Mouse (Mus musculus) kidney, postnatal 0 days (tissue): ENCODE measurements at regions not wholly inside any gene's neighbourhood (a gene's known extent, or its start where the extent isn't known, plus 50 kb on each side); places are given as distances from the start of the nearest gene placed in this dataset.
A peak's percentile ranks its signal among the peaks of the same experiment; 100 is the strongest.

Source experiments
- ATAC-seq: fragments of 200-750 bp; cut with Nextera tagmentation; replicated peaks from 2 replicates; pipeline ENCODE4 v1.8.0; 2017; ENCODE audit warnings: low read depth, moderate number of reproducible peaks, moderate TSS enrichment, moderate library complexity; ENCODE audit not compliant: low FRiP score
- DNase-seq: peaks from one replicate; pipeline ENCODE4 v3.0.0-alpha.2; 2016; ENCODE audit warnings: low spot score
- H3K27ac ChIP-seq: fragments of 300-500 bp; sonication (generic); 2 replicates; pipeline ENCODE4 v1.5.1; 2014; ENCODE audit warnings: mild to moderate bottlenecking
- H3K27me3 ChIP-seq: fragments of 300-500 bp; sonication (generic); 2 replicates; pipeline ENCODE4 v1.6.1; 2014; ENCODE audit warnings: low read length, mixed read lengths; ENCODE audit not compliant: insufficient read depth
- H3K36me3 ChIP-seq: fragments of 300-500 bp; sonication (generic); 2 replicates; pipeline ENCODE4 v1.6.1; 2014; ENCODE audit warnings: low read length, mixed read lengths; ENCODE audit not compliant: insufficient read depth
- H3K4me1 ChIP-seq: fragments of 300-500 bp; sonication (generic); replicated peaks from 2 replicates; pipeline ENCODE4 v1.6.1; 2014; ENCODE audit warnings: antibody characterized with exemption, low read length, mixed read lengths; ENCODE audit not compliant: insufficient read depth
- H3K4me2 ChIP-seq: fragments of 300-500 bp; sonication (generic); 2 replicates; pipeline ENCODE4 v1.6.1; 2014; ENCODE audit warnings: mild to moderate bottlenecking, low read length, moderate library complexity, mixed read lengths
- H3K4me3 ChIP-seq: fragments of 300-500 bp; sonication (generic); replicated peaks from 2 replicates; pipeline ENCODE4 v1.5.1; 2014; ENCODE audit warnings: low read depth, low read length
- H3K9ac ChIP-seq: fragments of 300-500 bp; sonication (generic); 2 replicates; pipeline ENCODE4 v1.6.1; 2014; ENCODE audit warnings: low read depth, low read length
- H3K9me3 ChIP-seq: fragments of 300-500 bp; sonication (generic); replicated peaks from 2 replicates; pipeline ENCODE4 v1.6.1; 2016; ENCODE audit warnings: low read length, inconsistent platforms, mixed read lengths
- CTCF ChIP-seq: IDR thresholded peaks from 2 replicates; pipeline ENCODE4 v1.5.1; 2016; ENCODE audit warnings: antibody characterized with exemption, low read depth, mild to moderate bottlenecking, moderate library complexity
- WGBS: fragments of 180-500 bp; shearing (Covaris S2); extraction: QIAGEN DNeasy Blood & Tissue Kit; methylation state at CpG from one replicate; pipeline ENCODE4 v1.1.7; 2014; 5-methylcytosine and 5-hydroxymethylcytosine counted together

DNA sequence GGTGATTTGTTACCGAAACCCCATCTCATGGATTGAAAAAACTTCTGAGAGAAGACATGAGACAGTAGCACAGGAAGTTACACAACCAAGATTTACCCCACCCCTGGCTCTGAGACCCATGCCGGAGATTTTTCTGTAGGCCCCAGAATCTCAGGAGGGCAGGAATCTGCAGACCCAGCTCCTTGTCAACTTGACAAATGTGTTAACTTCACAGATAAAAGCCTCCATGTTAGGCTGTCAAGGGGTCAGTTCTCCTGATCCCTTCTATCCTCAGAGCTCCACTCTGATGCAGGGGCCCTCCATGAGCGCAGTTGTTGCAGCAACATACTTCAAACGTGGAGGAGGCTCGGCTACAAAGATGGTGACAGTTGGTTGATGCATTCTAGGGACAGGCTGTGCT, 250.5 kb upstream of the Cited2 start:
- H3K27ac ChIP-seq, result no peak overlapping the region
- no peak overlapping the region for H3K4me2 ChIP-seq
- TF ChIP-seq CTCF, result no peak
- no peaks in the 10 kb centered on the region for H3K4me1 ChIP-seq
- no peak overlapping the region for H3K9ac ChIP-seq
- no peaks in the 10 kb centered on the region for H3K36me3 ChIP-seq
- H3K27me3 ChIP-seq, result no peaks in the 10 kb centered on the region
- 34% methylated on average over 5 of the region's 5 CpGs for WGBS
- peak; percentile 12 for DNase-seq
- H3K4me3 ChIP-seq, result no peak overlapping the region
- H3K9me3 ChIP-seq, result no peaks in the 10 kb centered on the region
- ATAC-seq, result no peak

DNA sequence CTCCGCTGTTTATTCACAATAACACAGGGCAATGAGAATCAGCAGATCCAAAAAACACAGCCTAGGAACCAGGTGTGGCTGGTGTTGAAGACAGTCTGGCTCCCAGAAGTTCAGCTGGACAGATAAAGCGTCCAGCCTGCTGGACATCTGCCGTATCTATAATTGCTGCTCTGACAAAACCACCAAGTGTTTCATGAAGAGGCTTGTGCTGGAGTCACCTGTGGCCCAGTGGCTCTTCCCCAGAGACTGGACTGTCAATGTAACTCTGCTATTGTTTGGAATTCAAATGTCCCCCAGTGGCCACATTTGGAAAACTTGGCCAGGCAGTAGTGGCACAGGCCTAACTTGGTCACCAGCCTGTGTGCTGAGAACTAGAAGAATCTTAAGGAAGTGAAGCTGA, 247.0 kb upstream of the Cited2 start:
- H3K4me3 ChIP-seq, result no peak overlapping the region
- 89% methylated on average over 3 of the region's 3 CpGs for WGBS
- no peak for DNase-seq
- H3K9me3 ChIP-seq, result no peaks in the 10 kb centered on the region
- H3K27ac ChIP-seq, result no peak overlapping the region
- no peaks in the 10 kb centered on the region for H3K4me1 ChIP-seq
- no peak overlapping the region for H3K4me2 ChIP-seq
- no peaks in the 10 kb centered on the region for H3K36me3 ChIP-seq
- no peak overlapping the region for H3K9ac ChIP-seq
- no peaks in the 10 kb centered on the region for H3K27me3 ChIP-seq
- TF ChIP-seq CTCF, result no peak; the same call in 1 of the 2 replicates
- no peak for ATAC-seq

DNA sequence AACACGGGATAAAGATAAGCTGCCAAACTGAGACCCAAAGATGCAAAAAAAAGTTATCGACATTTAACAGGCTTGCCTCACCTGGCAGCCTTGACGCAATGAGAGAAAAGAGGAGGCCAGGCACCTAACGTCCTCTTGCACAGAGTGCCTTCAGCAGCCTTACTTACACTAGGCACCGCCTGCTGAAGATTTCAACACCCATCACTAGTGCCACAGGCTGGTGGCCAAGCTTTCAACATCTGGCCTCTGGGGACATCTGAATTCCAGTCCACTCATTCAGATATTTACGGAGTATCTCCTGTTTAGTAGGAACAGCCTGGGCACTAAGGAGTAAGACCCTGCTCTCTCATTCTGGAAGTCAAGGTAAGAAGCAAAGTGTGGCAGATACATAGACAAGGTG, 246.3 kb upstream of the Cited2 start:
- WGBS, result 85% methylated on average over 6 of the region's 6 CpGs
- no peak for ATAC-seq
- no peak for DNase-seq

DNA sequence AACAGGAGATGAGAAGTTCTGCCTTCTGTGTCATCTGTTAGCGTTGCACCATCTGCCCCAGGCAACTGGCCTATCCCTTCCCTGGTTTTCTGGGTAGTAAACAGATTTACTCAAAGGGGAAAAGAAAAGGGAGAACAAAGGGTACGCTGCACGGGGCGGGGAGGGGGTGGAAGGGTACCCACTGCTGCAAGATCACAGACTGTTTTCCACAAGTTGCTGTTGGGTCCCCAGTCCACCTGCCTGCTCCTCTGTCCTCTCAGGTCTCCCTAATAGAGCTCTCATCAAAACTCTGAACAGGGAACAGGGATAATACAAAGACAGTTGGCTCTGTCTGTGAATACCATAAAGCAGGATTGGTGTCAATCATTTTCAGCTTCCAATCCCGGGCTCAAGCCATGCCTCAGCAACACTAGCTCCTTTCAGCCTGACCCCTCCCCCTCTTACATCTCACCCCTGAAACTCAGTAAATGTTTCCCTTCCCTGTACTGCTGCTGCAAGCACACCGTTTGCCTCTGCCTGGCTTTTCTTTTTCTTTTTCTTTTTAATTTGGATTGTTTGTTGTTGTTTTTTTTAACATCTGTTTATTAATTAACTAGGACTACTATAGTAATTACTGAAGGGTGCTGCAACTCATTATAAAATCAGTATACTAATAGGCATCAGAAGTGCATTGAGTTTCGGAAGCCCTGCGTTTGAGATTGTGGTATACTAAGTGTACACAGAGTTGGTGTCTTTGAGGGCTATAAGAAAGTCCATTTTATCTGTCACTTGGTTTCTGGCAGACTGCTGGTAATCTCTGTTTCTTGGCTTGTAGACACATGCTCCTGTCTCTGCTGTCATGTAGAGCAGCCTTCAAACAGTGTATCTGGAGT, 244.0 kb upstream of the Cited2 start:
- DNase-seq, result no peak

More for the DNA sequence above, 246.3 kb upstream of the Cited2 start:
- H3K27me3 ChIP-seq, result no peaks in the 10 kb centered on the region
- TF ChIP-seq CTCF, result no peak
- no peak overlapping the region for H3K9ac ChIP-seq
- no peak overlapping the region for H3K27ac ChIP-seq
- no peak overlapping the region for H3K4me3 ChIP-seq
- H3K4me2 ChIP-seq, result no peak overlapping the region
- H3K36me3 ChIP-seq, result no peaks in the 10 kb centered on the region
- H3K4me1 ChIP-seq, result no peaks in the 10 kb centered on the region
- no peaks in the 10 kb centered on the region for H3K9me3 ChIP-seq

DNA sequence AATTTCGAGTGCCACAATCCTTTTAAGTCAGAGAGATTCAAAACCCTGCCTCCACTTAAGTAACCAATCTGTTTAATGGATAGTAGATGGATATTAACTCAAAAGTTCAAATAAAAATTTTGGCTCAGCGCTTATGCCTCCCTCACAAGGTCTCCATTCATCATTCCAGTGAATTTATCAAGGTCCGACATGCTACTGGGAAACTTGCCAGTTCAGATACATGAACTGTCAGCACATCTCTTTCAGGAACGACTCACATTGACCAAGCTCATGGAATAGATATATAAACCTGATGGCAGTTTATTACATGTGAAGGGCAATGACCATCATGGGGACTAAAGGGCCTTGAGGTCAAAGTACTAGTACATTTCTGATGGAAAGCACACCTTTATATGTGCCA, 240.3 kb upstream of the Cited2 start:
- H3K4me1 ChIP-seq, result no peaks in the 10 kb centered on the region
- H3K27me3 ChIP-seq, result no peaks in the 10 kb centered on the region
- WGBS, result 60% methylated on average over 4 of the region's 4 CpGs
- H3K4me2 ChIP-seq, result no peak overlapping the region
- no peak overlapping the region for H3K4me3 ChIP-seq
- no peaks in the 10 kb centered on the region for H3K9me3 ChIP-seq
- H3K9ac ChIP-seq, result no peak overlapping the region
- TF ChIP-seq CTCF, result no peak
- H3K36me3 ChIP-seq, result no peaks in the 10 kb centered on the region
- DNase-seq, result no peak
- ATAC-seq, result no peak
- no peak overlapping the region for H3K27ac ChIP-seq

More for the DNA sequence above, 244.0 kb upstream of the Cited2 start:
- Histone ChIP-seq H3K4me2 (no peak overlapping the region), H3K9ac (no peak overlapping the region), H3K4me3 (no peak overlapping the region), H3K36me3 (no peaks in the 10 kb centered on the region), H3K9me3 (no peaks in the 10 kb centered on the region), H3K27ac (no peak overlapping the region), H3K4me1 (no peaks in the 10 kb centered on the region), H3K27me3 (no peaks in the 10 kb centered on the region)
- TF ChIP-seq CTCF, result no peak
- no peak for ATAC-seq
- WGBS, result 40% methylated on average over 8 of the region's 8 CpGs

DNA sequence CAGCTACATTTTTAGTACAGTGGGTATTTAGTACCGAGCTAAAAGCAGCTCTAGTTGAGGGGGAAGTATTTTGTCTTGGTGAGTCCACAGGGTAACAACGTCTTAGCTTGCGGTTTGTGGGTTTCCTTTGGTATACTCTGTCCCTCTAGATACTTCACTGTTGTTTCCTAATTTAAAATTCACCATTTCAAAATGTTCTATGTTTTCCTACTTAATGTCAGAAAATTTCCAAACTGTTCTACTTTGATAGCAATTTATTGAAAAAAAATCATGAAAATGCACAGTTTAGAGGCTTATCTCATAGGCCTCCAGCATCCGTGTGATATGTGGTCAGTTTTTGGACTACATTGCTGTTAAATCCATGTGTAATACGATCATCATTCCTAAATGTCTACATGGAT, 238.0 kb upstream of the Cited2 start:
- 71% methylated on average over 5 of the region's 5 CpGs for WGBS
- Histone ChIP-seq H3K4me3 (no peak overlapping the region), H3K27me3 (no peaks in the 10 kb centered on the region), H3K36me3 (no peaks in the 10 kb centered on the region), H3K4me2 (no peak overlapping the region), H3K9me3 (no peaks in the 10 kb centered on the region), H3K27ac (no peak overlapping the region), H3K9ac (no peak overlapping the region), H3K4me1 (no peaks in the 10 kb centered on the region)
- no peak for ATAC-seq
- DNase-seq, result no peak
- TF ChIP-seq CTCF, result no peak
